Mouse (Mus musculus) kidney, postnatal 36 days (tissue): Measurements from ENCODE around the gene Ercc2.

Experiments
- DNase-seq, 2 experiments: peaks; one replicate each; pipeline ENCODE4 v3.0.0; 2021 to 2022; ENCODE audit warnings: mixed read lengths in 2 of 2

Ercc2 gene

DNA sequence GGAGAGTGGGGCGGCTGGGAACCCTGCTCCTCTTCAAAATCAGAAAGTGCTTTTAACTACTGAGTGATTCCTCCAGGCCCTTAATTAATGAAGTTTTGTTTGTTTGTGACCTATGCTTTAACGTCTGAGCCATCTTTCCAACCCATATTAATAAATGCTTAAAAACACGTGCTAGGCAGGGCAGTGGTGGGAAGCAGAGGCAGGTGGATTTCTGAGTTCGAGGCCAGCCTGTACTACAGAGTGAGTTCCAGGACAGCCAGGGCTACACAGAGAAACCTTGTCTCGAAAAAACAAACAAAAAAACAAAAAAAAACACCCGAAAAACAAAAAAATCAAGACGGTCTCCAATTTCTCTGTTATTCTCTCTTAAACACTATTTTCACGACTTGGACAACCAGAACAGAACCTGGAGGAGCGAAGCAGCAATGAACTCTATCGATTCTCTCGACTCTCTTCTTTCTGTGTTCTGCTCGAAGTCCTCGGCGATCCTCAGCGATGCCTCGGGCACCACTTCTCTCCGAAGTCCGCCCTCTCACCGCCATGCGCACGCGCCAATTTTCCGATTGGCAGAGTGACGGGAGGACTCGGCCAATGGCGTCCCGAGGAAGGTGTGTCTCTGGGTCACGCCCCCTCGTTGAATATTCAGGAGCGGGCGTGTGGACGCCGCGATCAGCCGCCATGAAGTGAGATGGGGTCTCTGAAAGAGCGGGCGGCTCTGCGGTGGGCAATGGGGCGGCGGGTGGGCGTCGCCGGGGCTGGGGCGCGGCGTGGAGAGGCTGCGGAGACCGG, at the start of gene Ercc2:
TSS of gene Ercc2 (plus strand) at position 634 of the 789 bp plus-strand sequence.
- peak; percentile 99 to 100 for DNase-seq

- DNase-seq: peak; percentile 66 to 79
Measured at GRCm38 (mm10) chr7:19332709-19333352, 49.0 kb upstream of the Ercc2 start.

- peak; percentile 54 to 74 for DNase-seq
Measured at GRCm38 (mm10) chr7:19335583-19335982, 46.2 kb upstream of the Ercc2 start.

GRCm38 (mm10) chr7:19337122-19337521, 44.7 kb upstream of the Ercc2 start:
- no peak for DNase-seq

GRCm38 (mm10) chr7:19338060-19338459, 43.8 kb upstream of the Ercc2 start:
- DNase-seq: no peak

- no peak for DNase-seq
Measured at GRCm38 (mm10) chr7:19338596-19338995, 43.2 kb upstream of the Ercc2 start.

- no peak for DNase-seq
Measured at GRCm38 (mm10) chr7:19341250-19341649, 40.6 kb upstream of the Ercc2 start.

DNA sequence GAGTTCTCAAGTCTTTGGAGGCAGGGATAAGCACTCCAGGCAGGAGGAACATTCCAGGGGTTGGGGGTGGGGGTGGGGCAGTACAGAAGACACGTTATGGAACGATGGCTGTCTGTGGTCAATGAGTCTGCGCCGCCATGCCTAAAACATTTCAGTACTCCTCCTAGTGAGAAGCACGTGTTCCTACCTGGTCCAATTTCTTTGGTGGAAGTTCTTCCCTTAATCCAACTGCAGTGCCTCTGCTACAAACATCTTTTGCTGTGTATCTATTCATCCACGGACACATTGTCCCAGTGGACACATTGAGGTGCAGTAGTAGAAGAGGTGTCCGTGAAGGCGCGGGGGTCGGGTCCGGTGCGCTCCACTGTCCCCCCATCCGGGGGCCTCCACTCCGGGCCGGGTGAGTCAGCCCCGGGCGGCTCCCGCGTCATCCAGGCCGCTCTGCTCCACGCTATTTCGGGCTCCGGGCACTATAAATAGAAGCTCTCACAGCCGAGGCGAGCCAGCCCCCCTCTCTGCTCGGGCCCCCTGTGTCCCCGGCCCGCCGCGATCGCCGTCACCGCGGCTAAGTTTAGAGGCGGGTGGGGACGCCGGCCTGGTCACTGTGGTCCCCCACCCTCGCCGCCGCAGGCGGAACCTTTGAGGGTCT, 39.9 kb upstream of the Ercc2 start:
- no peak for DNase-seq

GRCm38 (mm10) chr7:19342481-19343027, 39.3 kb upstream of the Ercc2 start:
- peak; percentile 83 to 92 for DNase-seq

DNA sequence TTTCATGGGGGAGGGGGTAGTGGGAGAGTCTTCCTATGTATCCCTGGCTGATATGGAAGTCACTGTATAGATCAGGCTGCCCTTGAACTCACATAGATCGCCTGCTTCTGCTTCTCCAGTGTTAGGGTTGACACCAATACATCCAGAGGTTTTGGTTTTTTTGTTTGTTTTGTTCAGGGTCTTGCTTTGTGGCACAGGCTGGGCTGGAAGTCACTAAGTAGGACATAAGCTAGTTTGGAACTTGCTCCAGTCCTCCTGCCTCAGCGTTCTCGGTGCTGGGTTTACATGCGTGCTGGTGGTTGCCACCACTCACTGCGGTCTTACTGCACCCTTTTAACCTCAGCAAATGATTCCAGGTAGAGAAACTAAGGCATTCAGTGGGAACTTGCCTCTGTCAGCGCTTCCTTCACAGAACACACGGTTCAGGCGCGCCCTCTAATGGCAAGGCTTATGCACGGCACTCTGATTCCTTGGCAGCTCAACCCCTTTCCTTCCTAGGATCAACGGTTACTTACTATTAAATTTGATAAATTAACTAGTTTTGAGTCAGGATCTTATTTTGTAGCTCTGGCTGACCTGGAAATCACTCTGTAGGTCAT, 38.5 kb upstream of the Ercc2 start:
- DNase-seq: peak; percentile 74 to 85

GRCm38 (mm10) chr7:19344237-19344847, 37.5 kb upstream of the Ercc2 start, which contains the start of gene Ercc1:
Gene Ercc1 (plus strand): TSS chr7:19344778.
- no peak for DNase-seq

GRCm38 (mm10) chr7:19344938-19345471, 36.8 kb upstream of the Ercc2 start:
- DNase-seq: peak; percentile 99

DNA sequence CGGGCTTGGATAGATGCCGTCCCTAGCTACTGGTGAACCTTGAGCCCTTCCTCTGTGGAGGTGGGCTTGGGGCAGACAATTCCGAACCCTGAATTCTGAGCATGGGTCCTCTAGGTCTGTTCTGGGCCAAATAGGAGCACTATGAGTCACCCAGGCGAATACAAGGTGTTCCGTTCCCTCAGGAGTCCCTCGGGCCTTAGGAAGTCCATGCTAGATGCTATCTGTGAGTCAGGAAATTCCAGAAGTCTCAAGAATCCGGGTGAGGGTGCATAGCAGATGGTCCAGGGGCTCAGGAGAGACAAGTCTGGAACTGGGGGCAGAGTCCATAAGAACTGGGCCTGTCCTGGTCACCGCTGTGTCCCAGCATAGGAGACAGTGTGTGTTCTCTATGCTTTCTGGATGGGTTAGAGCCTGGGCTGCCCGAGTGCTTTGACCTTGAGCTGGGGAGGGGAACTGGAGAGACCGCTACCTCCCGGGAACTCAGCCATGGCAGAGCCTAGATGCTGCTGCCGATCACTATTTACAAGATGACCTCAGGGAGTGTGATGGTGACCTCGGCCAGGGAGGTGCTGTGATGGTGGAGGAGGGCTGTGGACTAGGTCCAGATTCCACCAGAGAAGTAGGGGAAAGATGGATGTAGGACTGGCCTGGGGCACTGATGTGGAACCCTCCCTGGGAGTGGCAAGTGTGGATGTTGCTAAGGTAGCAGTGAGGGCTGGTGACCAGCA, 32.5 kb upstream of the Ercc2 start:
- DNase-seq: peak in 1 of 2 experiments; percentile 16

- no peak for DNase-seq
Measured at GRCm38 (mm10) chr7:19350221-19350620, 31.6 kb upstream of the Ercc2 start.

- no peak for DNase-seq
Measured at GRCm38 (mm10) chr7:19354991-19355390, 26.8 kb upstream of the Ercc2 start.

DNA sequence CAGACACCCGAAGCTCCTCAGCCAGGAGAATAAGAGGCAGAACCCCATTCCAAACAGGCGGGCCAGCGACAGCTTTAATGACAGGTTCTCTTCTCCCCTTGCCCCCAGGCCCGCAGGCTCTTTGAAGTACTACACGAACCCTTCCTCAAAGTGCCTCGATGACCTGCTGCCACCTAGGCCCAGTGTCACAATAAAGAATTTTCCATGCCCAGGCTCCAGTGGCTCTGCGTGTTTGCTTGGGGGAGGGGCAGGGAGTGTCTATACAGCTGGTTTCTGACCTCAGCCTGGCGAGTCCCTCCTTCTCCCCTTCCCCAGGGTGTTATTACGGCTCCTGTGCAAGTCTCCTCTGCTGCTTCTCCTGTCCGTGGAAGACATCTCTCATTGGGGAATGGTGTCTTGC, 25.5 kb upstream of the Ercc2 start:
- no peak for DNase-seq

DNA sequence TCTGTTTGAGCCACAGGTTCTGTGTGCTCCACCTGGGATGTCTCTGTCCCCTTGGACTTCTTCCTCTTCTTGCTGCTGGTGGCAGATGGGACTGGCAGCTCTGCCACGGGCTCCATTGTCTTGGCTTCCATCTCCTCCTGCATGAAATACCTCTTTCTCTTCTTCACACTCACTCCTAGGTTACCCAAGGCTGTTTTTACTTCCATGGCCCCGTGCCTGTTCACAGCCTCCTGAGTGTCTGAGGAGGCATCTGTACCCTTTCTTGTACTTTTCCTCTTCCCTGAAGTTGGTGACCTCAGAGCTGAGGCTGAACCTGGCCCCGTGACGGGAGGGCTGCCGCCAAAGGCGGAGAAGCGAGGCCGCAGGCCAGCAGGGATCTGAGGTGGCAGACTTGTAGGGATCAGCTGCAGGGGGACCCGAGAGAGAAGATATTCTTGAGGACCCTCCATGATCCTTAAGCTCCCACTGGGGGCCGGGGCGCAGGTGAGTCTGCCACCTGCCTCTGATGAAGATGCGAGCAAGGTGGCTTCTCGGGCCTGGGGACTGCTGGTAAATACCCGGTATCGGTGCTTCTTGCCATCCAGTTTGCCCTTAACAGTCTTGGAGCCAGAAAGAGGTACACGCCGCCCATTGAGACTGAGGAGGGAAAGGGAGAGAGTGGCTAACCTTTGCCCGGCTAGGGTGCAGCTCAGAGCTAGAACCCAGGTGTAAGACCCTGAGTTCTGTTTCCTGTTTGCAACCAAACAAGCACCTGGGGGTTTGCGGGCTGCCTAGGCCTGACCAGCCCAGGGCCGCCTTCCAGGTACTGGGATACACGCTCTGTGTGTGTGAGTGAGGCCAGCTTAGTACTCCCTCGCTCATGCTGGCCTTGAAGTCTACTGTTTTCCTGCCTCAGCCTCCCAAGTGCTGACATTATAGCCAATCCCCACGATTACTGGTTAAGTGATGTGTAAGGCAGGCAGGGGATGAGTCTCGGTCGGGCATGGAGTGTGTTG, 24.1 kb upstream of the Ercc2 start:
- DNase-seq: no peak

- no peak for DNase-seq
Measured at GRCm38 (mm10) chr7:19358634-19359033, 23.2 kb upstream of the Ercc2 start.

- DNase-seq: peak; percentile 88 to 93
Measured at GRCm38 (mm10) chr7:19359299-19359891, 22.4 kb upstream of the Ercc2 start, which contains the start of the genes Cd3eap and Ppp1r13l. Gene Cd3eap (minus strand): TSS chr7:19359483. Gene Ppp1r13l (plus strand): TSS chr7:19359749.
